Mouse (Mus musculus): ENCODE measurements around the gene Astn1. TPM values are rescaled to one million over a fixed set of nuclear protein-coding genes. Genes with fewer than 3 reads are reported as not detected.

The Astn1 gene
- total RNA-seq, 2 experiments from 2014 or later = 0.69 to 1.1 TPM

DNA sequence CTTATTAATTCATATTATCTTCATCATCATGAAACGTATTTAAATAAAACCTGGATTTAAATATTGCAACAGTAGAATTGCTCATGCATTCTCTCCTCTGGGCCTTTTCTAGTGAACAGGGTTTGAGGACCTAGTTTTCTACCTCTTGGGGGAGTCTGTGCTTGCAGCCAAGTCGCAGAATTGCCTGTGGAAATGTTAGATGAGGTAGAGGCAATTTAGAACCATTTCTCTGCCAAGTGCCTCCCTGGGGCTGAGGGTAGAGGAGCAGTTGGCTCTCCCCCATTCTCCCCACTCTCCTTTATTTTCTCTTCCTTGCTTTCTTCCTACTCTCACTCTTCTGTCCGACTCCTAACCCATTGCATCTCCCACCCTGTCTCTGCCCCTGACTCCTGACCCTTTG is 49.1 kb downstream of the Astn1 start:
- intact Hi-C loops (cut with DNase I) = no loop called here
- DNase-seq = no peak

- intact Hi-C loops (cut with DNase I) = no loop called here
- no peak for DNase-seq
Measured at GRCm38 (mm10) chr1:158414198-158414597, 52.1 kb downstream of the Astn1 start.

DNA sequence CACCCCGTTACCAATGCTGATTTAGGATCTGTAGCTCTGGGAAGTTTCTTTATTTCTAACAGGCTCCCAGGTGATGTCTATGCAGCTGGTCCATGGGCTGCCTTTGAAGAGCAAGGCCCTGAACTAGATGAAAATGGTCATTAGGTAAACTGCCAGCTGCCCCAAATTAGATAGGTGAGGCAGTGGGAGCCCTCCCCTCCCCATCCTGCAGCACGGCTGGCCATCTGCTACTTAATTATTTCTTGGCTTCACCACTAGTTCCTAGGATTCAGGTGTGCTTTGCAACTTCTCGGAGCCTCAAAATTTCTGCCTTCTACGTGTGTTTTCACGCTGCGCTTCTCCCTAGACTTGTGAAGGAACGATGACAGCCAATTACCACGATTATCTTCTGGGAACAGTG is 59.4 kb downstream of the Astn1 start:
- no peak for DNase-seq
- intact Hi-C loops (cut with DNase I) = no loop called here

DNA sequence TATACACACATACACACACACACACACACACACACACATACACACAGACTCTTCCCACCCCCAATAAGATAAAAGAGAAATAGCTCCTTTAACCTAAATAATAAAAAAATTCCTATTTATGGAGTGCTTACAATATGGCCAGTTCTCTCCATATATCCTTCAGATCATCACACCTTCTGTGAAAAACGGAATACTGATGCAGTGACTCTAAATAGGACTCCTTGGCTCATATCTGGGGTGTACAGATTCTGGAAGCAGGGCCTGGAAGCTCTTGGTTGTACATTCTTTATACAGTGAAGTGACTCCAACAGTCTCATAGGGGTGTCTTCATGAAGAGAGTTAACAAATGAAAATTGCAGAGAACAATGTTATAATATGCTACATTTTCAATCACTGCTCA is 60.7 kb downstream of the Astn1 start:
- no peak for DNase-seq
- intact Hi-C loops (cut with DNase I) = no loop called here

- intact Hi-C loops (cut with DNase I) = no loop called here
Measured at GRCm38 (mm10) chr1:158446071-158446470, 84.0 kb downstream of the Astn1 start.

GRCm38 (mm10) chr1:158447956-158448355 is 85.9 kb downstream of the Astn1 start:
- intact Hi-C loops (cut with DNase I) = no loop called here
- DNase-seq = no peak

More at GRCm38 (mm10) chr1:158446071-158446470, 84.0 kb downstream of the Astn1 start:
- DNase-seq = no peak

DNA sequence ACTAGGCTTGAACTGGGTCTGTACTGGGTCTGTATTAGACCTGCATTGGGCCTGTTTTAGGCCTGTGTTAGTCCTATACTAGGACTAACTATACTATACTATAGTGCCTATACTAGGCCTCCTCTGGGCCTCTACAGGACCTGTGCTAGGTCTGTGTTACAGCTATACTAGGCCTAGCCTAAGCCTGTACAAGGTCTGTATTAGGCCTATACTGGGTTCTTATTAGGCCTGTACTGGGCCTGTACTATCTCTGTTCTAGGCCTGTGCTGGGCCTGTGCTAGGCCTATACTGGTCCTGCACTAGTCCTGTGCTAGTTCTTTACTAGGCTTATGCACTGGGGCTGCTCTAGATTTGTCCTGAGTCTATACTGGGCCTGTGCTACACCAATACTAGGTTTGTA is 90.6 kb downstream of the Astn1 start:
- no peak for DNase-seq
- intact Hi-C loops (cut with DNase I) = no loop called here

- intact Hi-C loops (cut with DNase I) = no loop called here
Measured at GRCm38 (mm10) chr1:158453587-158453986, 91.5 kb downstream of the Astn1 start.

GRCm38 (mm10) chr1:158463975-158464374 is 101.9 kb downstream of the Astn1 start:
- intact Hi-C loops (cut with DNase I) = no loop called here
- no peak for DNase-seq

More at GRCm38 (mm10) chr1:158453587-158453986, 91.5 kb downstream of the Astn1 start:
- no peak for DNase-seq

- no peak for DNase-seq
Measured at GRCm38 (mm10) chr1:158465286-158465685, 103.2 kb downstream of the Astn1 start.

DNA sequence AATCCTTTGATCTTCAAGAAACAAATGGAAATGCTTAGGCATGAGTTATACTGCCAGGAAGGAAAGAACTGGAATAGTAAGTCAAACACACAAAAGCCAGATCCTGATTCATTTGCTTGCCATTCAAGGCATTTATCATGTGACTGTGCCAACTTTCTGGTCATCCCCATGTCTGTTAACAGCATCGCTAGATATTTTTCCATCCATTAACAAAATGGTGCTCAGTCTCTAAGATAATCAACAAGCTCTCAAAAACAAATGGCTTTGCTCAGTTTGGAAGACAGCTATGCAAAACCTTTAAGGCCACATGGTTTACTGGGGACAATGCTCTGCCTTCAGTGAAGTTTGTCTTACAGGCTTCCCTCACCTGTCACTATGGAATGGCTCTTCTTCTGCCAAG is 115.8 kb downstream of the Astn1 start:
- no peak for DNase-seq
- intact Hi-C loops (cut with DNase I) = no loop called here

More at GRCm38 (mm10) chr1:158465286-158465685, 103.2 kb downstream of the Astn1 start:
- intact Hi-C loops (cut with DNase I) = no loop called here

GRCm38 (mm10) chr1:158480285-158480684 is 118.2 kb downstream of the Astn1 start:
- no peak for DNase-seq
- intact Hi-C loops (cut with DNase I) = no loop called here

DNA sequence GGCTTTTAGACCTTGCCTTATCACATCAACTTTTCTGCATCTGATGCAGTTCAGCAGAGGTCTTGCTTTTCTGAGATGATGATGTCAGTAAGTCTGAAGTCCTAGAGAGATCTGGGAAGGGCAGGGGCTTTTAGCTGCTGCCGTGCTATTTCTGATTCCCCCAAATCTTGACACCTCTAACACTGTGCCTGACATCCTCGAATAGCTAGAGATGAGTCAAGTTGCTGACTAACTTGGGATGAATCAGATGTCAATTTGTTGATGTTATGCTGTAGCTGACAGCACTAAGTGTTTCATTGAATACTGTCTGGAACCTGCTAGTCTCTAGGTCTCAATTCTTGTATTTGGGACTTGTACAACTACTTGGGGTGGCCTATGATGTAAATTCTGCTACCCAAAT is 121.7 kb downstream of the Astn1 start:
- intact Hi-C loops (cut with DNase I) = no loop called here
- no peak for DNase-seq

DNA sequence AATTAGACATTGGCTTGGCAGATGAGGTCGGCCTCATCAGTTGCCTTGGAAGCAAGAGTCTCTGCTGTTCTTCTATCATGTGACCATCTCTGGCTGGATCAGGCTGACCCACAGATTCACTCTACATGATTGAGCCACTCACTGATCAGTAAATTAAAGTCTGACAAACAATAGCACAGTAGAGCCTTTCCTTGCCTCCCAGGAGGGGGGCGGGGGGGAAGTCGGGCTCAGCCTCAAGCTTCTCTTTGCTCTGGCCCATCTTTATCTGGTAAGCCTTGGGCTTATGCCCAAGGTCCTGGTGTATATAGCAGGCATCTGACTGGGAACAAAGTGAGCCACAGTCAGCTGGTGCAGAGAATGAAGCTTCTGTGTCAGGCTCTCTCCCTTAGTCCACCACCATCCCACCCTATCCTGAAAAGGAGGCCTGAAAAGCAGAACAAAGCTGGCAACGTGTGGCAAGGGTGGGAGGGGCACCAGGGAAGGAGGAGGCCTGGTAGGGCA is 127.5 kb downstream of the Astn1 start:
- DNase-seq = no peak
- intact Hi-C loops (cut with DNase I) = no loop called here

GRCm38 (mm10) chr1:158490175-158490574 is 128.1 kb downstream of the Astn1 start:
- no peak for DNase-seq
- intact Hi-C loops (cut with DNase I) = no loop called here

GRCm38 (mm10) chr1:158493289-158493688 is 131.2 kb downstream of the Astn1 start:
- no peak for DNase-seq
- intact Hi-C loops (cut with DNase I) = no loop called here

- no peak for DNase-seq
- intact Hi-C loops (cut with DNase I) = no loop called here
Measured at GRCm38 (mm10) chr1:158500140-158500539, 138.1 kb downstream of the Astn1 start.

DNA sequence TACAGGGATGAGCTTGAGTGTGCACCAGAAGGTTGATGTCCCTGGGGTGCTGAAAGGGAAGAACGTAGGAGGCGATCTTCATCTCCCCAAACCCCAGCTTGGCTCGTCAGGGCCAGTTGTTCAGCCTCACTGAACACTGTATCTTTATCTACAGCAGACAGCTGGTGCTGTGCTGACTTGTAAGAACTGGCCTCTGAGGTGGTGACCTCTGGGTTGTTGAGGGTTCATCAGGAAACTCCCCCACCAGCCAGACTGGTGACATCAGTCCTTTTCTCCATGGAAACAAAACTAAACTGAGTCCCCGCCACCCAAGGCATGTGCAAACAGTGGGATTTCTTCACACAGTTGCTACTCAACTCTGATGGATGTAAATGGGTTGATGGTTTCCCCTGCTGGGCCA is 138.9 kb downstream of the Astn1 start:
- DNase-seq = no peak
- intact Hi-C loops (cut with DNase I) = no loop called here

- intact Hi-C loops (cut with DNase I) = no loop called here
Measured at GRCm38 (mm10) chr1:158507610-158508009, 145.5 kb downstream of the Astn1 start.

GRCm38 (mm10) chr1:158509112-158509855 is 147.2 kb downstream of the Astn1 start:
- intact Hi-C loops (cut with DNase I) = no loop called here
- DNase-seq = no peak

More at GRCm38 (mm10) chr1:158507610-158508009, 145.5 kb downstream of the Astn1 start:
- DNase-seq = no peak

GRCm38 (mm10) chr1:158510478-158511207 is 148.6 kb downstream of the Astn1 start:
- no peak for DNase-seq
- intact Hi-C loops (cut with DNase I) = no loop called here

DNA sequence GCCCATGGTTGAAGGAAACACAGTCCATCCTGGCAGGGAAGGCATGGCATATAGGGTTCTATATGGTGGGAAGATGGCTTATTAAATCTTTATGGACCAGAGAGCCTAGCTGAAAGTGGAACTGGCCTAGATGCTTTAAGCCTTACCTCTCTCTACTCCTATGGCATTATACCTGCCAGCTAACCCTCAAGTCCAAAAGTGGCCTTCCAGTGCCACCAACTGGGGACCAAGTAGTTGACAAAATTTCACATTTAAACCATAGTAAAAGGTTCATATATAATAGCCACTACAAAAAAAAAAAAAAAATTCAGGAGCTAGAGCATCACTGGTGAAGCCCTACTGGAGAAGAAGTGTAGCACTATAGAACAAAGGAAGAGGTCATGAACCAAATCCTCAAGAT is 150.0 kb downstream of the Astn1 start:
- intact Hi-C loops (cut with DNase I) = no loop called here
- no peak for DNase-seq

Measured in heart, postnatal 36 days (tissue).